Comparison of ENCODE assay signal across 8 mouse cellular contexts in the genomic region with DNA sequence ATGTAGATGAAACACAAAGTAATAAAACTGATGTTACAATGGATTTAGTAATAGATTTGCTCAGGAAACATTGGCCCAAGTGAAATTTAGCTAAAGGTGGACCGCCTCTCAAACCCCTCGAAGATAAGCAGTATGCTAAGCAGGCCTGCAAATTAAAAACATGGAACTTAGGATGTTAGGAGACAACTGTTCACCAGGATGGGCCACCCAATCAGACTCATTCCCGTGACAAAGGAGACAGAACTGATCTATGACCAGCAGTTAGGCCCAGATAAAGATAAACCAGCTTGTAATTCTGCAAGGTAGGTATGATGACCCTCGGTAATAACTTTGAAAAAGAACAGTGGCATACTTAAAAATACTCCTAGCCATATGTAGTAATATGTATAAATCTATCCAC. TPM values are rescaled to one million over a fixed set of nuclear protein-coding genes. Genes with fewer than 3 reads are reported as not detected.
DNase-seq lines count a peak whose midpoint lies in the region; ATAC-seq and TF ChIP-seq lines count a peak whose summit lies in the region.

No protein-coding gene starts in this region.

- peaks cover 7% of the 10 kb centered on the region for H3K36me3 ChIP-seq in lung, embryonic 15.5 days
- H3K36me3 ChIP-seq in embryonic facial prominence, embryonic 14.5 days (ENCODE audit: control insufficient read depth, insufficient read depth, low read length) = peaks cover 22% of the 10 kb centered on the region
- H3K36me3 ChIP-seq in limb, embryonic 11.5 days (ENCODE audit: control insufficient read depth, insufficient read depth, low read length) = no peaks in the 10 kb centered on the region
- H3K36me3 ChIP-seq in small intestine, adult 2 months (ENCODE audit: control insufficient read depth, insufficient read depth, low read length) = peaks cover 9% of the 10 kb centered on the region

- no peak for TF ChIP-seq POLR2A in small intestine, adult 2 months (IDR thresholded peaks at IDR 0.05; ENCODE audit: low read depth, low read length)

- DNase-seq in lung, postnatal 10 days = no peak
- DNase-seq in embryonic facial prominence, embryonic 14.5 days (ENCODE audit: low spot score) = no peak
- no peak for DNase-seq in limb, embryonic 11.5 days (ENCODE audit: low spot score)
- no peak for DNase-seq in cerebellum, postnatal 4 days (ENCODE audit: low spot score in 2 of 2)
- no peak for DNase-seq in cerebellum, postnatal 10 days
- DNase-seq in yolk sac, embryonic 10.5 days (ENCODE audit: low spot score) = no peak

- no peaks in the 10 kb centered on the region for H3K27me3 ChIP-seq in lung, embryonic 15.5 days
- H3K27me3 ChIP-seq in embryonic facial prominence, embryonic 14.5 days (replicated peaks; ENCODE audit: control insufficient read depth, insufficient read depth, low read length) = no peaks in the 10 kb centered on the region
- H3K27me3 ChIP-seq in limb, embryonic 11.5 days (ENCODE audit: control insufficient read depth, insufficient read depth, low read length) = no peaks in the 10 kb centered on the region
- H3K27me3 ChIP-seq in small intestine, adult 2 months (ENCODE audit: control insufficient read depth, insufficient read depth, low read length) = no peaks in the 10 kb centered on the region

- peaks cover 10% of the 10 kb centered on the region for H3K4me1 ChIP-seq in lung, embryonic 15.5 days
- H3K4me1 ChIP-seq in embryonic facial prominence, embryonic 14.5 days (ENCODE audit: control insufficient read depth, insufficient read depth, low read length) = no peaks in the 10 kb centered on the region
- no peaks in the 10 kb centered on the region for H3K4me1 ChIP-seq in limb, embryonic 11.5 days (ENCODE audit: control insufficient read depth, insufficient read depth, low read length)
- H3K4me1 ChIP-seq in small intestine, adult 2 months (ENCODE audit: control insufficient read depth, insufficient read depth, insufficient read length, low read length) = peaks cover 9% of the 10 kb centered on the region

- no peak for ATAC-seq in lung, embryonic 15.5 days (ENCODE audit: borderline replicate concordance, extremely low read depth, low FRiP score, low TSS enrichment)
- ATAC-seq in embryonic facial prominence, embryonic 14.5 days (ENCODE audit: low read depth) = no peak
- ATAC-seq in limb, embryonic 11.5 days (ENCODE audit: insufficient number of reproducible peaks, low FRiP score, low TSS enrichment, low read depth) = no peak

- peak overlapping the region; percentile 96; the same call in 1 of the 2 replicates for H3K27ac ChIP-seq in lung, embryonic 15.5 days
- peak overlapping the region; percentile 96; the same call in 1 of the 2 replicates for H3K27ac ChIP-seq in embryonic facial prominence, embryonic 14.5 days (replicated peaks; ENCODE audit: low read depth, low read length)
- no peak overlapping the region for H3K27ac ChIP-seq in limb, embryonic 11.5 days (replicated peaks; ENCODE audit: low read depth, low read length)
- H3K27ac ChIP-seq in small intestine, adult 2 months (ENCODE audit: insufficient read depth, low read depth, low read length) = peak overlapping the region; percentile 71

- no peak for TF ChIP-seq CTCF in small intestine, adult 2 months (IDR thresholded peaks at IDR 0.05; ENCODE audit: extremely low read depth, insufficient read length, insufficient replicate concordance, low read depth, low read length)

- H3K9me3 ChIP-seq in lung, embryonic 15.5 days = no peaks in the 10 kb centered on the region
- H3K9me3 ChIP-seq in embryonic facial prominence, embryonic 14.5 days (ENCODE audit: control insufficient read depth, low read length) = no peaks in the 10 kb centered on the region
- H3K9me3 ChIP-seq in limb, embryonic 11.5 days (ENCODE audit: control insufficient read depth, low read length) = no peaks in the 10 kb centered on the region

- H3K4me3 ChIP-seq in lung, embryonic 15.5 days = peak overlapping the region; percentile 85
- H3K4me3 ChIP-seq in embryonic facial prominence, embryonic 14.5 days (ENCODE audit: low read depth, low read length) = peak overlapping the region; percentile 77
- H3K4me3 ChIP-seq in limb, embryonic 11.5 days (ENCODE audit: low read depth, low read length) = peak overlapping the region; percentile 66
- H3K4me3 ChIP-seq in small intestine, adult 2 months (ENCODE audit: low read depth, low read length) = no peak overlapping the region

- WGBS in lung, embryonic 15.5 days = 35% methylated on average over 4 of the region's 4 CpGs
- 42% methylated on average over 4 of the region's 4 CpGs for WGBS in embryonic facial prominence, embryonic 14.5 days
- 59% methylated on average over 4 of the region's 4 CpGs for WGBS in limb, embryonic 11.5 days
- 27% methylated on average over 4 of the region's 4 CpGs for WGBS in small intestine, adult 2 months

- H3K4me2 ChIP-seq in lung, embryonic 15.5 days = peak overlapping the region; percentile 65
- H3K4me2 ChIP-seq in embryonic facial prominence, embryonic 14.5 days (ENCODE audit: low read depth, low read length) = peak overlapping the region; percentile 64
- peak overlapping the region; percentile 69 for H3K4me2 ChIP-seq in limb, embryonic 11.5 days (ENCODE audit: low read depth, severe bottlenecking)

- peak overlapping the region; percentile 83 for H3K9ac ChIP-seq in lung, embryonic 15.5 days
- H3K9ac ChIP-seq in embryonic facial prominence, embryonic 14.5 days (ENCODE audit: low read depth, low read length) = peak overlapping the region; percentile 87
- peak overlapping the region; percentile 77; the same call in 1 of the 2 replicates for H3K9ac ChIP-seq in limb, embryonic 11.5 days (ENCODE audit: low read length)

RNA-seq across cellular contexts. Expression of a gene that starts 1.1 kb away (rescaled TPM):
- 540 and 574 TPM in 2 replicates for polyA plus RNA-seq in lung, embryonic 15.5 days (2015; fragmentation: Nextera tagmentation; extraction: Ambion mirVana)
- polyA plus RNA-seq in embryonic facial prominence, embryonic 14.5 days (2014; fragmentation: Nextera tagmentation; extraction: Ambion mirVana) = 428 and 463 TPM in 2 replicates
- 866 and 905 TPM in 2 replicates for polyA plus RNA-seq in limb, embryonic 11.5 days (2014; fragmentation: Nextera tagmentation; extraction: Ambion mirVana)
- 63.8 and 141 TPM in 2 replicates for polyA plus RNA-seq in small intestine, adult 2 months (2012; rRNA removed)

RNA-seq across cellular contexts. Expression of a gene that starts 27.9 kb away (rescaled TPM):
- 6,112 and 6,204 TPM in 2 replicates for polyA plus RNA-seq in lung, embryonic 15.5 days (2015; fragmentation: Nextera tagmentation; extraction: Ambion mirVana)
- polyA plus RNA-seq in embryonic facial prominence, embryonic 14.5 days (2014; fragmentation: Nextera tagmentation; extraction: Ambion mirVana) = 4,672 and 4,857 TPM in 2 replicates
- polyA plus RNA-seq in limb, embryonic 11.5 days (2014; fragmentation: Nextera tagmentation; extraction: Ambion mirVana) = 5,871 and 5,955 TPM in 2 replicates
- 275 and 276 TPM in 2 replicates for polyA plus RNA-seq in small intestine, adult 2 months (2012; rRNA removed)

RNA-seq across cellular contexts. Expression of a gene that starts 32.6 kb away (rescaled TPM):
- 28.1 and 28.8 TPM in 2 replicates for polyA plus RNA-seq in lung, embryonic 15.5 days (2015; fragmentation: Nextera tagmentation; extraction: Ambion mirVana)
- polyA plus RNA-seq in embryonic facial prominence, embryonic 14.5 days (2014; fragmentation: Nextera tagmentation; extraction: Ambion mirVana) = 28.8 and 29.2 TPM in 2 replicates
- 15.3 and 16.4 TPM in 2 replicates for polyA plus RNA-seq in limb, embryonic 11.5 days (2014; fragmentation: Nextera tagmentation; extraction: Ambion mirVana)
- 4.2 and 7.0 TPM in 2 replicates for polyA plus RNA-seq in small intestine, adult 2 months (2012; rRNA removed)

RNA-seq across cellular contexts. Expression of a gene that starts 54.2 kb away (rescaled TPM):
- polyA plus RNA-seq in lung, embryonic 15.5 days (2015; fragmentation: Nextera tagmentation; extraction: Ambion mirVana) = 10.7 and 10.9 TPM in 2 replicates
- 11.2 and 12.4 TPM in 2 replicates for polyA plus RNA-seq in embryonic facial prominence, embryonic 14.5 days (2014; fragmentation: Nextera tagmentation; extraction: Ambion mirVana)
- 11.2 and 13.5 TPM in 2 replicates for polyA plus RNA-seq in limb, embryonic 11.5 days (2014; fragmentation: Nextera tagmentation; extraction: Ambion mirVana)
- 68.7 and 85.9 TPM in 2 replicates for polyA plus RNA-seq in small intestine, adult 2 months (2012; rRNA removed)

Comparison
In these comparisons a context has a peak if more than half of its experiments do, and no peak if none do; other contexts are left out.
1. RNA of a gene that starts 27.9 kb away (polyA plus RNA-seq): 6,112 to 6,204 TPM in lung, embryonic 15.5 days, 5,871 to 5,955 TPM in limb, embryonic 11.5 days and 4,672 to 4,857 TPM in embryonic facial prominence, embryonic 14.5 days; 275 to 276 TPM in small intestine, adult 2 months; every median in the first group is over 10 times any median in the second.
2. Peak in every context shown above with its lines, with median percentiles within 50 percentile points of each other: H3K4me2 ChIP-seq and H3K9ac ChIP-seq.